Mouse (Mus musculus) kidney, postnatal 4 days (tissue): ENCODE measurements around the gene Mroh2a.

ENCODE experiments used
- DNase-seq, 2 experiments: peaks; one replicate each; pipeline ENCODE4 v3.0.0; 2021; ENCODE audit warnings: mixed read lengths in 2 of 2

Mroh2a gene

GRCm38 (mm10) chr1:88235894-88236415, 9.2 kb downstream of the Mroh2a start:
- peak in 1 of 2 experiments; percentile 49 for DNase-seq

GRCm38 (mm10) chr1:88237311-88237710, 10.5 kb downstream of the Mroh2a start:
- DNase-seq: no peak

- no peak for DNase-seq
Observed at GRCm38 (mm10) chr1:88238771-88239170, 12.0 kb downstream of the Mroh2a start.

- no peak for DNase-seq
Observed at GRCm38 (mm10) chr1:88240072-88240471, 13.3 kb downstream of the Mroh2a start.

GRCm38 (mm10) chr1:88240579-88240978, 13.8 kb downstream of the Mroh2a start:
- no peak for DNase-seq

GRCm38 (mm10) chr1:88243861-88244260, 17.1 kb downstream of the Mroh2a start:
- no peak for DNase-seq

- no peak for DNase-seq
Observed at GRCm38 (mm10) chr1:88245881-88246280, 19.1 kb downstream of the Mroh2a start.

- DNase-seq: no peak
Observed at GRCm38 (mm10) chr1:88246386-88246785, 19.6 kb downstream of the Mroh2a start.

GRCm38 (mm10) chr1:88247660-88248059, 20.9 kb downstream of the Mroh2a start:
- no peak for DNase-seq

GRCm38 (mm10) chr1:88248658-88249057, 21.9 kb downstream of the Mroh2a start:
- DNase-seq: no peak

GRCm38 (mm10) chr1:88249596-88249995, 22.8 kb downstream of the Mroh2a start:
- DNase-seq: no peak

GRCm38 (mm10) chr1:88250023-88250422, 23.2 kb downstream of the Mroh2a start:
- no peak for DNase-seq

- no peak for DNase-seq
Observed at GRCm38 (mm10) chr1:88253106-88253505, 26.3 kb downstream of the Mroh2a start.

- no peak for DNase-seq
Observed at GRCm38 (mm10) chr1:88253540-88253939, 26.8 kb downstream of the Mroh2a start.

GRCm38 (mm10) chr1:88254793-88255465, 28.1 kb downstream of the Mroh2a start:
- no peak for DNase-seq

GRCm38 (mm10) chr1:88255466-88255857, 28.7 kb downstream of the Mroh2a start:
- no peak for DNase-seq

GRCm38 (mm10) chr1:88255989-88256754, 29.4 kb downstream of the Mroh2a start:
- no peak for DNase-seq

- DNase-seq: no peak
Observed at GRCm38 (mm10) chr1:88256886-88257663, 30.3 kb downstream of the Mroh2a start.

- DNase-seq: peak in 1 of 2 experiments; percentile 7
Observed at GRCm38 (mm10) chr1:88257681-88258080, 30.9 kb downstream of the Mroh2a start.

GRCm38 (mm10) chr1:88258361-88258760, 31.6 kb downstream of the Mroh2a start:
- peak in 1 of 2 experiments; percentile 15 for DNase-seq

- peak; percentile 62 to 71 for DNase-seq
Observed at GRCm38 (mm10) chr1:88258881-88259642, 32.3 kb downstream of the Mroh2a start.

GRCm38 (mm10) chr1:88259643-88260024, 32.8 kb downstream of the Mroh2a start:
- DNase-seq: peak in 1 of 2 experiments; percentile 41
